Mouse (Mus musculus): ENCODE results near the gene Klk1b22.

Klk1b22 gene

GRCm38 (mm10) chr7:44112373-44112772 is at the start of gene Klk1b22:
TSS of gene Klk1b22 (plus strand) at chr7:44112673.
- in situ Hi-C loops (cut with MboI, MseI) = loop anchor here (5.0 kb wide), 1 partner anchor 65 kb away; no protein-coding TSS in a partner anchor

GRCm38 (mm10) chr7:44072117-44072516 is 40.4 kb upstream of the Klk1b22 start:
- in situ Hi-C loops (cut with MboI, MseI) = no loop called here

GRCm38 (mm10) chr7:44077703-44078102 is 34.8 kb upstream of the Klk1b22 start:
- in situ Hi-C loops (cut with MboI, MseI) = no loop called here

GRCm38 (mm10) chr7:44096111-44096510 is 16.4 kb upstream of the Klk1b22 start:
- in situ Hi-C loops (cut with MboI, MseI) = loop anchor here (10.0 kb wide), 1 partner anchor 861 kb away; no protein-coding TSS in a partner anchor

GRCm38 (mm10) chr7:44102028-44102427 is 10.4 kb upstream of the Klk1b22 start, which contains the start of gene Klk1b21:
TSS of gene Klk1b21 (plus strand) at chr7:44102328.
- in situ Hi-C loops (cut with MboI, MseI) = loop anchor here (10.0 kb wide), 1 partner anchor 693 kb away; no protein-coding TSS in a partner anchor

- in situ Hi-C loops (cut with MboI, MseI) = loop anchor here (10.0 kb wide), 1 partner anchor 1921 kb away; no protein-coding TSS in a partner anchor
These were observed 11.0 kb downstream of the Klk1b22 start for GRCm38 (mm10) chr7:44123445-44123844.

GRCm38 (mm10) chr7:44136467-44136866 is 24.0 kb downstream of the Klk1b22 start, which contains the start of gene Klk1b16:
TSS of gene Klk1b16 (plus strand) at chr7:44136767.
- in situ Hi-C loops (cut with MboI, MseI) = no loop called here
